Mouse (Mus musculus): ENCODE results near the gene Gm20388. TPM values are rescaled to one million over a fixed set of nuclear protein-coding genes. Genes with fewer than 3 reads are reported as not detected.
A peak's percentile ranks its signal among the peaks of the same experiment; 100 is the strongest.

Gm20388 gene
- polyA plus RNA-seq, 1 experiment: 18.7 TPM

GRCm38 (mm10) chr8:122441326-122441725 lies 2530.7 kb downstream of the Gm20388 start:
- Histone ChIP-seq H3K27me3 (ENCODE audit: control insufficient read depth, insufficient read depth, low read length) (no peaks in the 10 kb centered on the region), H3K4me1 (ENCODE audit: control insufficient read depth, insufficient read depth, low read length) (peaks cover 30% of the 10 kb centered on the region), H3K27ac (ENCODE audit: insufficient read depth, low read length) (no peak overlapping the region), H3K4me3 (replicated peaks; ENCODE audit: insufficient read depth, low read depth, low read length) (no peak overlapping the region)
- peak in 1 of 2 experiments; percentile 44 for DNase-seq
- TF ChIP-seq CTCF (IDR thresholded peaks at IDR 0.05; ENCODE audit: borderline replicate concordance, insufficient read depth, low read depth, low read length): no peak
- no peak for TF ChIP-seq POLR2A (IDR thresholded peaks at IDR 0.05; ENCODE audit: borderline replicate concordance, insufficient read depth, low read length)
- WGBS: 65% methylated on average over 1 of the region's 1 CpGs

DNA sequence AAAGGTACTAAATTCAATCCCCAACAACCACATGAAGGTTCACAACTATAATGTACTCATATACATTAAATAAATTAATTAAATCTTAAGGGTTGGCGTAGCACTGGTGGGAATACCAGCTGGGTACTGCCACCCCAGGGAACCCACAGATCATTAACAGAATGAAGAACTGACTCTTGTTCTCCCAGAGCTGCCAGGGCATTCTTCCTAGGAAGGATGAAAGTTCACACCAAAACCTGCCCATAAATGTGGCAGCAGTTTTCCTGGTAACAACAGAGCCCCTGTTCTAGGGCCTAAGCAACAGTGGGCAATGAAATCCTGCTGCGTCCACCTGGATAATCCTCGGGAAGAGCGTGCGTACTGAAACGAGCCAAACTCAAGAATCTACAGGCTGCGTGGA lies 2531.7 kb downstream of the Gm20388 start:
- no peak for DNase-seq
- TF ChIP-seq POLR2A (IDR thresholded peaks at IDR 0.05; ENCODE audit: borderline replicate concordance, insufficient read depth, low read length): no peak
- no peak for TF ChIP-seq CTCF (IDR thresholded peaks at IDR 0.05; ENCODE audit: borderline replicate concordance, insufficient read depth, low read depth, low read length)
- H3K27ac ChIP-seq (ENCODE audit: insufficient read depth, low read length): no peak overlapping the region
- WGBS: 6% methylated on average over 7 of the region's 7 CpGs
- no peaks in the 10 kb centered on the region for H3K27me3 ChIP-seq (ENCODE audit: control insufficient read depth, insufficient read depth, low read length)
- H3K4me1 ChIP-seq (ENCODE audit: control insufficient read depth, insufficient read depth, low read length): peaks cover 30% of the 10 kb centered on the region
- peak overlapping the region; percentile 91 for H3K4me3 ChIP-seq (replicated peaks; ENCODE audit: insufficient read depth, low read depth, low read length)

GRCm38 (mm10) chr8:122442781-122443180 lies 2532.1 kb downstream of the Gm20388 start:
- no peaks in the 10 kb centered on the region for H3K27me3 ChIP-seq (ENCODE audit: control insufficient read depth, insufficient read depth, low read length)
- peaks cover 30% of the 10 kb centered on the region for H3K4me1 ChIP-seq (ENCODE audit: control insufficient read depth, insufficient read depth, low read length)
- H3K27ac ChIP-seq (ENCODE audit: insufficient read depth, low read length): peak overlapping the region; percentile 22; the same call in 1 of the 2 replicates
- no peak for DNase-seq
- peak overlapping the region; percentile 91 for H3K4me3 ChIP-seq (replicated peaks; ENCODE audit: insufficient read depth, low read depth, low read length)
- 2% methylated on average over 12 of the region's 12 CpGs for WGBS
- no peak for TF ChIP-seq POLR2A (IDR thresholded peaks at IDR 0.05; ENCODE audit: borderline replicate concordance, insufficient read depth, low read length)
- TF ChIP-seq CTCF (IDR thresholded peaks at IDR 0.05; ENCODE audit: borderline replicate concordance, insufficient read depth, low read depth, low read length): no peak

DNA sequence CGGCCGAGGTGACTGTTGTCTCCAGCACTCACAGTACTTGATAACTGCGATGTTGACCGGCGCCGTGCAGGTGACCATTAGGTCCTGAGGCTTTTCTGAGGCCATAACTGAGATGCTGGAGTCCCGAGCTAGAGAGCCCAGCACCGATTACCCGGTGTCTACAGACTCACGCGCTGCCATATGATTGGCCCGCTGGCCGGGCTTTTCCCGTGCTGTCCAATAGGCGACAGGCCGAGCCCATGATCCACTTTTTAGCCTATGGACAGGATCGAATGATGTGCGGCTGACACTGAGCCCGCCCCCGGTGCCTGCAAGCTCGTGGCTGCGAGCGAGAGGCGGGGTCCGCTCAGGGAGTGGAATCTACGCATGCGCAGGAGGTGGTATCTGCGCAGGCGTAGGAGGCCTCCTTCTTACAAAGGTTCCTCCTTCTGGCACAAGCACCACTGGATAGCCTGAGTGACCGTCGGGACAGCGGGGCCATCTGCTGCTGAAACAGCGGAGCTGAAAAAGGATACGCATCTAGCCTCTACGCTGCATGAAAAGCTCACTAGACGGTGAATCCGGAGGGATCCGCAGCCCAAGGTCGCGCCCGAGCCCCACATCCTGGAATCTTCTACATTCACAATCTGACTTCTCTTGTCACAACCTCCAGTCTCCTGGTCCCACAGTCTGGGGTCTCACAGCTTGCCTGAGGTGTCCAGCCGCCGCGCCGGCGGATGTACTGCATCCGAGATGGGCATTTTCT lies 2532.8 kb downstream of the Gm20388 start, which contains the start of gene Mvd:
Mvd (minus strand) TSS at position 161 of the 745 bp plus-strand sequence.
- peak within 1 kb of the TSS; percentile 91 for H3K4me3 ChIP-seq (replicated peaks; ENCODE audit: insufficient read depth, low read depth, low read length)
- TF ChIP-seq POLR2A (IDR thresholded peaks at IDR 0.05; ENCODE audit: borderline replicate concordance, insufficient read depth, low read length) (peak; percentile 98), CTCF (IDR thresholded peaks at IDR 0.05; ENCODE audit: borderline replicate concordance, insufficient read depth, low read depth, low read length) (peak; percentile 43; the same call in 1 of the 2 replicates)
- DNase-seq: peak; percentile 99 to 100
- WGBS: under 1% methylated on average over 47 of the region's 47 CpGs
- peak within 1 kb of the TSS; percentile 76 for H3K27ac ChIP-seq (ENCODE audit: insufficient read depth, low read length)
- no peaks in the 10 kb centered on the region for H3K27me3 ChIP-seq (ENCODE audit: control insufficient read depth, insufficient read depth, low read length)
- peaks cover 26% of the 10 kb centered on the region for H3K4me1 ChIP-seq (ENCODE audit: control insufficient read depth, insufficient read depth, low read length)

GRCm38 (mm10) chr8:122444058-122444748 lies 2533.6 kb downstream of the Gm20388 start:
- TF ChIP-seq POLR2A (IDR thresholded peaks at IDR 0.05; ENCODE audit: borderline replicate concordance, insufficient read depth, low read length) (0 out of 2 replicates have a peak, but pooled peaks have one; percentile 21), CTCF (IDR thresholded peaks at IDR 0.05; ENCODE audit: borderline replicate concordance, insufficient read depth, low read depth, low read length) (no peak)
- Histone ChIP-seq H3K27me3 (ENCODE audit: control insufficient read depth, insufficient read depth, low read length) (no peaks in the 10 kb centered on the region), H3K4me1 (ENCODE audit: control insufficient read depth, insufficient read depth, low read length) (peaks cover 19% of the 10 kb centered on the region), H3K4me3 (replicated peaks; ENCODE audit: insufficient read depth, low read depth, low read length) (peak overlapping the region; percentile 80), H3K27ac (ENCODE audit: insufficient read depth, low read length) (peak overlapping the region; percentile 76)
- WGBS: under 1% methylated on average over 19 of the region's 19 CpGs
- DNase-seq: peak; percentile 76 to 77

GRCm38 (mm10) chr8:122445203-122445602 lies 2534.6 kb downstream of the Gm20388 start:
- Histone ChIP-seq H3K27me3 (ENCODE audit: control insufficient read depth, insufficient read depth, low read length) (no peaks in the 10 kb centered on the region), H3K4me1 (ENCODE audit: control insufficient read depth, insufficient read depth, low read length) (peaks cover 9% of the 10 kb centered on the region), H3K4me3 (replicated peaks; ENCODE audit: insufficient read depth, low read depth, low read length) (no peak overlapping the region), H3K27ac (ENCODE audit: insufficient read depth, low read length) (no peak overlapping the region)
- WGBS: 59% methylated on average over 3 of the region's 3 CpGs
- DNase-seq: no peak
- TF ChIP-seq CTCF (IDR thresholded peaks at IDR 0.05; ENCODE audit: borderline replicate concordance, insufficient read depth, low read depth, low read length): no peak
- no peak for TF ChIP-seq POLR2A (IDR thresholded peaks at IDR 0.05; ENCODE audit: borderline replicate concordance, insufficient read depth, low read length)

DNA sequence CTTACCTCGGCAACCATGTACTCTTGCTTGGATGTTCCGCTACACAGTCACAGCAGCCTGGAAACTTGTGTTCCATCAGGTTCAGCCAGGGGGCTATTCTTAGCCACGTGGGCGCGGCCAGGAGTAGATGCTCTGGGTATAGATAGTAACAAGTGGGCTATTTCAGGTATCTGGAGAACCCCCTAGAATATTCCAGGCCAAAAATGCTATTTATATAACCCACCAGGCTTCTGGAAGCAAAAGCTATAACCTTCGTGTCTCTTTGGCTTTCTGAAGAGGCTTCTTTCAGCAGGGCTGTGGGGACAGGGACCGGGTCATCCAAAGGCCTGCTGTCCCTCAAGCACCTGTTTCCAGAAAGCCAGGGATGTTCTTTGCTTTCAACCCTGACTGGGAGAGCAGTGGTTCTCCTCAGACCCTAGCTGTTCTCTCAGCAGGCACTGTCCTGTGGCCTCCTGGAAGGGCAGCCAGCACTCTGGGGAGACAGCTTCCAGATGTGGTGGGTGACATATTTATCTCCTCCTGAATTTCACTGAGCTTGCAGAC lies 2540.6 kb downstream of the Gm20388 start:
- WGBS: 63% methylated on average over 7 of the region's 7 CpGs
- DNase-seq: no peak
- no peak overlapping the region for H3K4me3 ChIP-seq (replicated peaks; ENCODE audit: insufficient read depth, low read depth, low read length)
- H3K27me3 ChIP-seq (ENCODE audit: control insufficient read depth, insufficient read depth, low read length): no peaks in the 10 kb centered on the region
- H3K4me1 ChIP-seq (ENCODE audit: control insufficient read depth, insufficient read depth, low read length): no peaks in the 10 kb centered on the region
- TF ChIP-seq POLR2A (IDR thresholded peaks at IDR 0.05; ENCODE audit: borderline replicate concordance, insufficient read depth, low read length) (no peak), CTCF (IDR thresholded peaks at IDR 0.05; ENCODE audit: borderline replicate concordance, insufficient read depth, low read depth, low read length) (no peak)
- H3K27ac ChIP-seq (ENCODE audit: insufficient read depth, low read length): no peak overlapping the region
